Mouse (Mus musculus) stomach, postnatal 0 days (tissue): Measurements from ENCODE around the gene Dpf3. TPM values are rescaled to one million over a fixed set of nuclear protein-coding genes. Genes with fewer than 3 reads are reported as not detected.

Experiments
- ATAC-seq: fragments of 200-750 bp; cut with Nextera tagmentation; 2 replicates; pipeline ENCODE4 v1.8.0; 2017; ENCODE audit not compliant: low FRiP score, low TSS enrichment
- DNase-seq: peaks from one replicate; pipeline ENCODE4 v3.0.0-alpha.2; 2016; ENCODE audit warnings: low spot score
- H3K27ac ChIP-seq: fragments of 300-500 bp; sonication (generic); replicated peaks from 2 replicates; pipeline ENCODE4 v1.5.1; 2014; ENCODE audit warnings: mild to moderate bottlenecking, control low read depth
- H3K27me3 ChIP-seq: fragments of 300-500 bp; sonication (generic); 2 replicates; pipeline ENCODE4 v1.6.1; 2014; ENCODE audit warnings: low read length; ENCODE audit not compliant: control insufficient read depth, insufficient read depth
- H3K36me3 ChIP-seq: fragments of 300-500 bp; sonication (generic); 2 replicates; pipeline ENCODE4 v1.6.1; 2014; ENCODE audit warnings: low read length, mixed read lengths; ENCODE audit not compliant: control insufficient read depth, insufficient read depth
- H3K4me1 ChIP-seq: fragments of 300-500 bp; sonication (generic); replicated peaks from 2 replicates; pipeline ENCODE4 v1.6.1; 2014; ENCODE audit warnings: antibody characterized with exemption; ENCODE audit not compliant: control insufficient read depth, insufficient read depth
- H3K4me2 ChIP-seq: fragments of 300-500 bp; sonication (generic); replicated peaks from 2 replicates; pipeline ENCODE4 v1.6.1; 2014; ENCODE audit warnings: low read depth, mild to moderate bottlenecking, control low read depth, moderate library complexity
- H3K4me3 ChIP-seq: fragments of 300-500 bp; sonication (generic); 2 replicates; pipeline ENCODE4 v1.5.1; 2014; ENCODE audit warnings: low read depth, low read length, control low read depth
- H3K9ac ChIP-seq: fragments of 300-500 bp; sonication (generic); 2 replicates; pipeline ENCODE4 v1.6.1; 2014; ENCODE audit warnings: mild to moderate bottlenecking, low read length, control low read depth, mixed read lengths
- H3K9me3 ChIP-seq: fragments of 300-500 bp; sonication (generic); 2 replicates; pipeline ENCODE4 v1.6.1; 2016; ENCODE audit warnings: low read length; ENCODE audit not compliant: control insufficient read depth
- CTCF ChIP-seq: IDR thresholded peaks from 2 replicates; pipeline ENCODE4 v1.5.1; 2016; ENCODE audit warnings: antibody characterized with exemption, low read depth, mild to moderate bottlenecking, moderate library complexity
- EP300 ChIP-seq: optimal IDR thresholded peaks from 2 replicates; pipeline ENCODE3; 2016; ENCODE audit warnings: antibody characterized with exemption
- WGBS: fragments of 180-500 bp; shearing (Covaris S2); extraction: QIAGEN DNeasy Blood & Tissue Kit; methylation state at CpG from one replicate; pipeline ENCODE4 v1.1.7; 2014; 5-methylcytosine and 5-hydroxymethylcytosine counted together
- polyA plus RNA-seq: library from polyadenylated mRNA; unstranded; fragments of >200 nt; fragmentation: Nextera tagmentation; extraction: Ambion mirVana; gene quantifications from 2 replicates; pipeline ENCODE4 v1.2.1, GENCODE M21; 2015

The Dpf3 gene
- polyA plus RNA-seq, 1 experiment from 2014 or later: 3.0 TPM

DNA sequence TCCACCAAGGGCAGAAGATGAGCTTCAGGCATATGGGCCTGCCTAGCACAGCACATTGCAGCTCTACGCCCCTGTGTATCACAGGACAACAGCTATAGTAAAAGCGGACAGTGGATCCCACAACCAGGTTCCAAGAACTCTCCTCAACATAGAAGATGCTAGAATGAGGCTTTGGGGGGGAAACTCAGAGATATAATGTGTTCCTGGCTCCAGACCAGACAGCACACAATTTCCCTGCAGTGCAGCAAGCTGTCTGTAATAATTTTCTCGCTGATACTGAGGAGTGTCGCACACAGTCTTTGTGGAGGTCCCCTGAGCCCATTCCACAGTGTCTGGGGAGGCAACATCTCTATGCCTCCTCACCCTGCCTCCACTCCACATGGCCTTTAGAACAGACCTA, 146.6 kb downstream of the Dpf3 start:
- Histone ChIP-seq H3K27ac (no peak overlapping the region), H3K4me1 (no peaks in the 10 kb centered on the region), H3K27me3 (no peaks in the 10 kb centered on the region), H3K4me2 (no peak overlapping the region), H3K4me3 (no peak overlapping the region), H3K9ac (no peak overlapping the region), H3K36me3 (no peaks in the 10 kb centered on the region), H3K9me3 (no peaks in the 10 kb centered on the region)
- no peak for TF ChIP-seq EP300
- TF ChIP-seq CTCF: no peak
- no peak for ATAC-seq
- 90% methylated on average over 4 of the region's 4 CpGs for WGBS
- DNase-seq: no peak

DNA sequence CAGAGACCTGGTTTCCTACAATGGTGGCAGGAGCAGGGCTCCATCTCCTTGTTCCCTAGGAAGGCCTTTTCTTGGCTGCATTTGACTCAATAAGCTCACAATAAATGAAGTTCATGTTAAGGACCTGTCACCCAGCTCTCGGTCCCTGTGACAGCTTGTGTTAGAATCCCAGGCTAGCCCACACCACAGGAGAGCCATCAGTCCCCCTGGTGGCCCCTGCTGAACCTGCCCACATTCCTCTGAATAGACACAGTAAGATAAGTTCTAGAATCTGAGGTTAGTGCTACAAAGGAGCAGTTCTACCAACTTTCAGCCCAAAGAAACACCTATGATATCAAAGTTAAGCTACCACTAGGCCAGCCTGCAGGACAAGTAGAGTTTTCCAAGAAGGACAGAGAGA, 149.2 kb downstream of the Dpf3 start:
- ATAC-seq: no peak
- no peaks in the 10 kb centered on the region for H3K36me3 ChIP-seq
- no peak overlapping the region for H3K4me3 ChIP-seq
- no peaks in the 10 kb centered on the region for H3K4me1 ChIP-seq
- 82% methylated on average over 1 of the region's 1 CpGs for WGBS
- H3K9me3 ChIP-seq: no peaks in the 10 kb centered on the region
- no peak overlapping the region for H3K4me2 ChIP-seq
- H3K27me3 ChIP-seq: no peaks in the 10 kb centered on the region
- DNase-seq: no peak
- H3K9ac ChIP-seq: no peak overlapping the region
- TF ChIP-seq EP300: no peak
- TF ChIP-seq CTCF: no peak
- no peak overlapping the region for H3K27ac ChIP-seq

DNA sequence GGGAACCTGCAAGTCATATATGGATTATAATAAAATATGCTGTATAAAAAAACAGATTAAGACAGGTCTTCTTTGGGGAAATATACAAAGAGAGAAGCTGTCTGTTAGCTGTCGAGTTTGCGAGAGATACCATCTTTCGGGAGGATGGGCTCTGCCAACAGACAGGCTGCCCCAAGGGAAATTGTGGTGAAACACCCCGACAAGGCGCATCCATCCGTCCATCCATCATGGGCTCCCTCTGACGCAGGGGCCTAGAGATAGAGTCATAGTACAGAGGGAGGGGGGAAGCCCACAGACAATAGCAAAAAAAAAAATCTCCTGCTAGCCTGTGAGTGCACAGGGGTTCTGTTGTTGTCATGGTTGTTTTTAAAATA, 149.8 kb downstream of the Dpf3 start:
- Histone ChIP-seq H3K4me3 (no peak overlapping the region), H3K9ac (no peak overlapping the region), H3K9me3 (no peaks in the 10 kb centered on the region), H3K27ac (no peak overlapping the region), H3K36me3 (no peaks in the 10 kb centered on the region), H3K27me3 (no peaks in the 10 kb centered on the region), H3K4me2 (no peak overlapping the region), H3K4me1 (no peaks in the 10 kb centered on the region)
- no peak for ATAC-seq
- DNase-seq: no peak
- no peak for TF ChIP-seq CTCF
- no peak for TF ChIP-seq EP300
- WGBS: 58% methylated on average over 7 of the region's 7 CpGs

- no peak for DNase-seq
- no peak for ATAC-seq
- Histone ChIP-seq H3K4me3 (no peak overlapping the region), H3K4me2 (no peak overlapping the region), H3K27me3 (no peaks in the 10 kb centered on the region), H3K9me3 (no peaks in the 10 kb centered on the region), H3K27ac (no peak overlapping the region), H3K36me3 (no peaks in the 10 kb centered on the region), H3K9ac (no peak overlapping the region), H3K4me1 (no peaks in the 10 kb centered on the region)
- TF ChIP-seq EP300 (no peak), CTCF (no peak)
- 31% methylated on average over 13 of the region's 13 CpGs for WGBS
Observed at GRCm38 (mm10) chr12:83337077-83337775, 150.3 kb downstream of the Dpf3 start.

DNA sequence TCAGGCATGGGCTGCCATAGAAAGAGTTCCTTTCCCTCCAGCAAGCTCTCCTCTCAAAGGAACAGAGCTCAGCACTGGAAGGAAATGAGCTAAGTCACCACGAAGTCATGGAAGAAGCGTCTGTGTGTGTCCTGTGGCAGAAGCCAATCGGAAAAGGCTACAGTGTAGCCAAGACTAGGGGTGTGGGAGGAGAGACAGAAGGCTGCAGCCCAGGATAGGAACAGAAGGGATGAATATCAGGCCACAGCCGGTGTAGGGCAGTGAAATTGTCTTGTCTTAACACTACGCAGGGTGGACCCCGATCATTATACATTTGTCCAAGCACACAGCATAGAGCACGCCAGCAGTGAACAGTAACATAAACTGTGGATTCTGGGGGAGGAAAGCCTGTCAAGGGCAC, 157.5 kb downstream of the Dpf3 start:
- no peak overlapping the region for H3K4me3 ChIP-seq
- ATAC-seq: peak; percentile 38; the same call in 1 of the 2 replicates
- H3K4me2 ChIP-seq: no peak overlapping the region
- H3K36me3 ChIP-seq: no peaks in the 10 kb centered on the region
- no peaks in the 10 kb centered on the region for H3K9me3 ChIP-seq
- DNase-seq: no peak
- H3K27ac ChIP-seq: no peak overlapping the region
- H3K9ac ChIP-seq: no peak overlapping the region
- WGBS: 58% methylated on average over 7 of the region's 7 CpGs
- TF ChIP-seq EP300 (no peak), CTCF (no peak)
- no peaks in the 10 kb centered on the region for H3K27me3 ChIP-seq
- H3K4me1 ChIP-seq: no peaks in the 10 kb centered on the region

DNA sequence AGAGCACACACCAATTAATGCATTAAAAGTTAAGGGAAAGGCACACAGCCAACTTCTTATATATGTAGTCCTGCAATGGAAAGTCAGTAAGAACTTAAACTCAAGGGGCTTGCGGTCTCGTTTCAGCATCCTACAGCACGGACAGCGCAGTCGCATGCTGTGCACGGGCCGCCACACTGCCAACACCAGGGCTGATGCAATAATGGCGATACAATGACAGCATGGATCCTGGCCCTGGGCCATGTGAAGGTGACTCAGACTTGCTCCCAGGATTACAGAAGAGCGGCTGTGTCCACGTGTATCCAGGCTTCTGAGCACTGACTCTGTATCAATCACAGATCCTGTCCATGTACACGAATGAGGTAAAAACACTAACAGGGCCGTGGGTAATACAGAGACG, 158.6 kb downstream of the Dpf3 start:
- no peak overlapping the region for H3K9ac ChIP-seq
- H3K27ac ChIP-seq: no peak overlapping the region
- H3K4me3 ChIP-seq: no peak overlapping the region
- H3K4me2 ChIP-seq: no peak overlapping the region
- TF ChIP-seq EP300: no peak
- TF ChIP-seq CTCF: no peak
- 68% methylated on average over 13 of the region's 13 CpGs for WGBS
- peak; percentile 82 for ATAC-seq
- H3K36me3 ChIP-seq: no peaks in the 10 kb centered on the region
- H3K27me3 ChIP-seq: no peaks in the 10 kb centered on the region
- no peaks in the 10 kb centered on the region for H3K4me1 ChIP-seq
- no peaks in the 10 kb centered on the region for H3K9me3 ChIP-seq
- peak; percentile 70 for DNase-seq
